Mouse (Mus musculus) 416B (cell line): ENCODE measurements around the gene Vwa2.

Experiments
- DNase-seq: peaks from one replicate; pipeline ENCODE4 v3.0.0; 2011; ENCODE audit warnings: low read depth

Gene Vwa2

DNA sequence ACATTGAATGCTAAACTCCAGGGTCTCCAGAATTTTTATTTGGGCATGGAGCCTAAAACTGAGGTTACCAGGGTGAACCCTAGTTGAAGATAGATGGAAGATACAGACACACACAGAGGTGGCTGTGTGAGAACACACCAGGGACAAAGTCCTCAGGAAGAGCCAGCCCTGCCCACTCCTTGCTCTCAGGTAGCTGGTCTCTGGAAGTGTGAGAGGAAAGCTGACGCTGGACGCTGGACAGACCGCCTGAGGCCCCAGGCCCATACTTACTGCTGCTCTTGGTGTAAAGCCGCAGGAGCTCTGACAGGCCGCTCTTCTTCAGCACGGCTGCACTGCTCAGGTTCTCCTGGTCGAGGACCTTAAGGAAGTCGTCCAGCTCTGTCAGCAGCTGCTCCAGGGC is 75.8 kb downstream of the Vwa2 start:
- DNase-seq = no peak

DNA sequence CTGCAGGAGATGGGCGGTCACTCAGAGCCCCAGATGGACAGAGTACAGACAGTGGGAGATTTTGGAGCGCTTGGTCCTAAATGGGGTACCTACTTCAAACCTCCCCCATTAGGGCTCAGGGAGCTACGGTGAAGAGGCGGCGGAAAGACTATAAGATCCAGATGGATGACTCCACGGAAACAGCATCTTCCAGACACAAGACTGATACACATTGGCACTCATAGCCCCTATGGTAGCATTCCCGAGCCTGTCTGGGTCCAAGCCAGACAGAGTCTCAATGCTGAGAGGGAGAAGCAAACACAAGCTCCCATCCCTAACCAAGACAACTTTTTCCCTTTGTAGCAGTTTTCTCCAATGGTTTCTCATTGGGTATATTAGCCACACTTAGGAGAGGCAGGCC is 76.8 kb downstream of the Vwa2 start:
- no peak for DNase-seq

DNA sequence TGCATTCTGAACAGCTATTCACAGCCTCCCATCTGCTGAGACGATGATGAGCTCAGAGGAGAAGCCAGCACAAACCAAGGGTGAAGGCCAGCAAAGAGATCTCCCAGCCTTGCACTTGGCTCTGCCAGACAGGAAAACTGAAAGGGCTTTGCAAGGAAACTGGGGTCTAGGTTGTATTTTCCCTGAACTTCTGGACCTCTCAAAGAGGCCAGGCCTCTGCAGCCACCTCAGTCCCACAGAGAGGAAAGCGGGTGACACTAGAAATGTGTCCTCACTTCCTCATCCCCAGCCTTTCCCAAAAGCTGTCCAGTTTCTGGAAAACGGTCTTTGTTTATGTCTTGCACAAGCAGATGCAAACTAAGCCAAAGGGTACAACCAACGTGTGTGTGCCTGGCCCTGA is 79.8 kb downstream of the Vwa2 start:
- DNase-seq = no peak

DNA sequence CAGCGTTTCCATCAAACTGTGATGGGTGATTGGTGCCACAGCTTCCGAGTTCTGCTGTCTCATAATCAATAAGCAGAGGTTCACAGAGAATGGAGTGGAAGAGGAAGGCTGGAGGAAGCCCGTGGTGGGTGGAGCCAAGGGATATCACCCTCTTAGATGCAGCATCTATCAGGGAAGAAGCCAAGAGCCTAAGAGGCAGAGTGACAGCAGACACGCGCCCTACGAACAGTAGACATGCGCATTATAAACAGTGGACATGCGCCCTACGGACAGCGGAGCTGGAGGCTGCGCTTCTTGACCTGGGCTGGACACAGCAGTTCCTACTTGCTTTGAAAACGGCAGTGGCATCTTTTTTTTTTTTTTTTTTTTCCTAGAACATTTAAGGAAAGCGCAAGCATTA is 80.8 kb downstream of the Vwa2 start:
- no peak for DNase-seq

DNA sequence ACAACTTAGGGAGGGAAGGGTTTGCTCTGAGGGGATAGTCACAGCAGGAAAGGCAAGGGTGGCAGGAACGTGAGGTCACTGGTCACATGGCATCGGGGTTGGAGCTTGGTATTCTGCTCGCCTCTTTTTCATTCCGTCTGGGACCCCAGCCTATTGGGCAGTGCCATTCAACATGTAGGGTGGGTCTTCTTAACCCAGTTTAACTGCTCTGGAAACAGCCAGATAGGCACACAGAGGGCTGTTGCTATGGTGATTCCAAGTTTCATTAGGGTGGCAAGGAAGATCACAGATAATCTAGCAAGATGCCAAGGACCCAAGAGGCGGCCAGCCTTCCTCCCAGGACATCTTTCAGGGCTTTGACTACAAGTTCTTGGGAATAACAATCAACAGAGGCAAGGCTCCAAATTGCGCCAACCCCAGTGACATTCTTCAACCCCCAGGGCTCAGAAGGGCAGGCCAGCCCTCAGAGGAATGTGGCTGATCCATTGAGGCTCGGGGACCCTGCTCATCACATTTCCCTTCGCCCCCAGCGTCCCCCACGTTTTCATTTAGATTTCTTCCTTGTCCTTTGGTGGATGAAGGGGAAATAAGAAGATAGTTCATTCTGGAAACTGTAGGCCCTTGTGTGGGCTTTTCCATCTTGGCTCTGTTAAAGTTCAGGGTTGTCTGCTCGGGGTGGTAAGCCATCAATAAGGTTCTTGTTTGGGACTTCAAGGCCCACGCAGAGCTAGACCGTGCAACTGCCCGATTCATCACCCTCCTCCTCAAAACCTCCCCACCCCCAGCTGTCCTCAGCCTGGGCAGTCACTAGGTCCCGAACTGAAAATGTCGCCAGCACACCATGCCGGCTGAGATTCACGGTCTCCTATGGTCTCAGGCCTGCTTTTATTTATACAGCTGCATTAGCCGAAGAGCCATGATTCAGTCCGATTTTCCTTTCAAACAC is 81.8 kb downstream of the Vwa2 start:
- DNase-seq = no peak

DNA sequence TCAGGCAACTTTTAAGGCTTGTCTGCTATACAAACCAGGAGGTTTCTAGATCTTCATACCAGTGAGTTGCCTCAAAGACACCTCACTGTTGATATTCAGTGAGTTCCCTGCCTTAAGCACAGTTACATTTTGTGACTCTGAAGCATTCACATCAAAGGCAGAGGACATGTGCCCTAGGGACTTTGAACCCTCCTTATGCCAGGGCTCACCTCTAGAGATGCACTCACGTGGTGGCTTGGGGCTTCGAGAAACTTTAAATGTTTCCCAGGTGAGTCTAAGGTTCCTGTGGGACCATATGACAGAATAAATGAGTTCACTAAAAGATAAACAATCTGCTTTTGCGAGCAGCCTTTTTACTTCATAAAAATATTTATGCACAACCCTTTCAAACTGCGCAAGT is 84.0 kb downstream of the Vwa2 start:
- DNase-seq = no peak

DNA sequence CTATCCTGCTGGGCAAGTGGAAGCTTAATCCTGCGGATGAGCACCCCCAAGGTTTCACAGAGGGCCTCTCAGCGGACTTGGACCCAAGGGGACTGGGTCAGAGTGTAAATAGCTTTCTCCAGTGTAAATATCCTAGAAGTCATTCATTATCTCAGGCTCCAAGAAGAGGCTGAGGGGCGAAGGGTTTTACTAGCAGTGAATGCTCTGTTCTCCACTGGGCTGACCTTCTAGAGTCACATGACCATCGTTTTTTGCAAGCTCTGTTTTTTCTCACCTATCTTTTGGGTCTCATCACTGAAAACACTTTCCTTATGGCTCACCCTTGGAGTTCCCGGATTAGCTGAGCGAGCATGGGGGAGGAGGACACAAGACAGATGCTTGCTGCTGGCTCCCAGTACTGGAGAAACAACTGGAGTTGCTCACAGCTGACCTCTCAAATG is 84.6 kb downstream of the Vwa2 start:
- no peak for DNase-seq

DNA sequence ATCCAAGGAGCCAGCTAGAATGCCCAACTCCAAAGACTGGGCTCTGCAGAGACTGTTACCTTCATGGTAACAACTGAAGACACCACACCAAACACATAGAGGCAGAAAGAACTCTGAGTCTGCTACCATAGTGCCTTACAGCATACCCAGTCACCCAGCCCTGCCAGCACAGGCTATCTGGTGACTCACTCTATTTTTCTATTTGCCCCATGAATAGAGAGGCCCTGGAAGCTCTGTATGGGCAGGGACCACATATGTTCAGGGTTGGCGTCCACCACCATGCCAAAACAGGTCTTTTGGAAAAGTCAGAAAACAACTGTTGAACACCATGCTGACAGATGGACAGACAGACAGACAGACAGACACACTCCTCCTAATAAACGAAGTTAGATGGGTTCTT is 85.0 kb downstream of the Vwa2 start:
- DNase-seq = no peak

DNA sequence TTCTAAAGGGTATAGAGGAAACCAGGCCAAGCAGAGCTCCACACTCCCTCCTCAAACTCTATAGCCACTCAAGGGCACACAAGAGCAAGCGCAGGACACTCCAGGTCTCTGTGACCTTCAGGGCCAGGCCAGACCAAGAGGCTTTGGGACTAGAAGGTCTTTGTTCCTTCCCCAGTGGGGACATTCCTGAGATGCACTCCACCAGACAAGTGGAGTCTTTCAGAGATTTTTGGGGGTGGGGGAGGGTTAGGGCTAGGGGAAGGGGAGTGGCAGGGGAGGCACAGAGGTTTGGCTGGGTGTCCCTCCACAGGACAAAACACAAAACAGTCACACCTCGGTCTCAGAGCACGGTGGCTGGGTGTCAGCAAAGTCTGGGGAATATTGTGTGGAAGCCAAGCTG is 85.6 kb downstream of the Vwa2 start:
- no peak for DNase-seq
